8 mouse cellular contexts compared by ENCODE assay signal in genomic region chr6:136803739-136804633, GRCm38 (mm10). TPM values are rescaled to one million over a fixed set of nuclear protein-coding genes. Genes with fewer than 3 reads are reported as not detected.
DNase-seq lines count a peak whose midpoint lies in the region; ATAC-seq and TF ChIP-seq lines count a peak whose summit lies in the region.

Gene Hist4h4, minus strand, starts transcription at chr6:136804415.

- intact Hi-C loops in heart, postnatal 25 days (cut with DNase I): loop anchor here (1.0 to 10.0 kb wide), 2 partner anchors 23 to 931 kb away; partner anchors contain the start of genes BC049715 and Strap

- TF ChIP-seq POLR2A in olfactory bulb, adult 2 months (IDR thresholded peaks at IDR 0.05; ENCODE audit: insufficient read depth, low read depth, low read length): peak; percentile 89
- TF ChIP-seq POLR2A in thymus, adult 2 months (IDR thresholded peaks at IDR 0.05; ENCODE audit: control insufficient read depth, extremely low read depth, insufficient read depth, low read length, poor library complexity): peak; percentile 95

- WGBS in forebrain, embryonic 14.5 days: under 1% methylated on average over 50 of the region's 50 CpGs
- WGBS in lung, embryonic 14.5 days: under 1% methylated on average over 50 of the region's 50 CpGs
- WGBS in olfactory bulb, adult 2 months: under 1% methylated on average over 50 of the region's 50 CpGs
- under 1% methylated on average over 50 of the region's 50 CpGs for WGBS in thymus, adult 2 months

- no peaks in the 10 kb centered on the region for H3K27me3 ChIP-seq in forebrain, embryonic 14.5 days (replicated peaks; ENCODE audit: control insufficient read depth, insufficient read depth, low read length)
- no peaks in the 10 kb centered on the region for H3K27me3 ChIP-seq in lung, embryonic 14.5 days (ENCODE audit: insufficient read depth, low read length)
- H3K27me3 ChIP-seq in thymus, adult 2 months (ENCODE audit: control insufficient read depth, insufficient read depth, low read length): no peaks in the 10 kb centered on the region

- peaks cover 8% of the 10 kb centered on the region for H3K4me1 ChIP-seq in forebrain, embryonic 14.5 days (ENCODE audit: control insufficient read depth, insufficient read depth, low read length)
- H3K4me1 ChIP-seq in lung, embryonic 14.5 days (ENCODE audit: insufficient read depth): peaks cover 12% of the 10 kb centered on the region
- H3K4me1 ChIP-seq in olfactory bulb, adult 2 months (ENCODE audit: control insufficient read depth, insufficient read depth, low read length): peaks cover 6% of the 10 kb centered on the region; the same call in 1 of the 2 replicates
- H3K4me1 ChIP-seq in thymus, adult 2 months (replicated peaks; ENCODE audit: control insufficient read depth, insufficient read depth, low read length): peaks cover 8% of the 10 kb centered on the region

- no peaks in the 10 kb centered on the region for H3K9me3 ChIP-seq in forebrain, embryonic 14.5 days (replicated peaks; ENCODE audit: control insufficient read depth, low read length)
- no peaks in the 10 kb centered on the region for H3K9me3 ChIP-seq in lung, embryonic 14.5 days (ENCODE audit: low read depth, low read length)

- peak within 1 kb of the TSS; percentile 98 for H3K27ac ChIP-seq in forebrain, embryonic 14.5 days (ENCODE audit: low read depth, low read length)
- peak within 1 kb of the TSS; percentile 99 for H3K27ac ChIP-seq in layer of hippocampus, adult 2 months
- peak within 1 kb of the TSS; percentile 100 for H3K27ac ChIP-seq in lung, embryonic 14.5 days (ENCODE audit: low read depth)
- peak within 1 kb of the TSS; percentile 100 for H3K27ac ChIP-seq in olfactory bulb, adult 2 months (ENCODE audit: insufficient read depth, low read depth, low read length)
- peak within 1 kb of the TSS; percentile 99 for H3K27ac ChIP-seq in thymus, adult 2 months (ENCODE audit: control insufficient read depth, insufficient read depth, low read length)

- H3K9ac ChIP-seq in forebrain, embryonic 14.5 days (ENCODE audit: low read length): peak within 1 kb of the TSS; percentile 90
- peak within 1 kb of the TSS; percentile 98 for H3K9ac ChIP-seq in lung, embryonic 14.5 days

- ATAC-seq in forebrain, embryonic 14.5 days: peak; percentile 81
- ATAC-seq in lung, embryonic 14.5 days (ENCODE audit: insufficient read depth): peak; percentile 74

- H3K36me3 ChIP-seq in forebrain, embryonic 14.5 days (ENCODE audit: control insufficient read depth, insufficient read depth, low read length): no peaks in the 10 kb centered on the region
- H3K36me3 ChIP-seq in lung, embryonic 14.5 days (ENCODE audit: insufficient read depth): no peaks in the 10 kb centered on the region
- H3K36me3 ChIP-seq in thymus, adult 2 months (ENCODE audit: control insufficient read depth, insufficient read depth, low read length): no peaks in the 10 kb centered on the region

- DNase-seq in ES-CJ7 (ENCODE audit: low read depth, low spot score): peak; percentile 98
- DNase-seq in cerebellum, adult 11 months: peak; percentile 95
- peak; percentile 96 for DNase-seq in forebrain, embryonic 14.5 days (ENCODE audit: low spot score)
- DNase-seq in heart, postnatal 25 days (ENCODE audit: low spot score): peak; percentile 91
- DNase-seq in layer of hippocampus, adult 2 months (ENCODE audit: low spot score in 2 of 2): peak; percentile 96 to 99
- DNase-seq in lung, embryonic 14.5 days: peak; percentile 98
- peak; percentile 95 for DNase-seq in thymus, adult 2 months

- no peak for TF ChIP-seq CTCF in layer of hippocampus, adult 2 months (conservative IDR thresholded peaks at IDR 0.05)
- no peak for TF ChIP-seq CTCF in lung, embryonic 14.5 days (IDR thresholded peaks at IDR 0.05; ENCODE audit: low read depth)
- no peak for TF ChIP-seq CTCF in olfactory bulb, adult 2 months (IDR thresholded peaks at IDR 0.05; ENCODE audit: insufficient read depth, low read depth, low read length)
- peak; percentile 36; the same call in 1 of the 2 replicates for TF ChIP-seq CTCF in thymus, adult 2 months (IDR thresholded peaks at IDR 0.05; ENCODE audit: borderline replicate concordance, control insufficient read depth, extremely low read depth, insufficient read depth, low read length, poor library complexity)

- peak within 1 kb of the TSS; percentile 71 for H3K4me3 ChIP-seq in forebrain, embryonic 14.5 days (ENCODE audit: low read depth, low read length)
- peak within 1 kb of the TSS; percentile 65 for H3K4me3 ChIP-seq in layer of hippocampus, adult 2 months
- peak within 1 kb of the TSS; percentile 72 for H3K4me3 ChIP-seq in lung, embryonic 14.5 days (ENCODE audit: low read depth, low read length)
- peak within 1 kb of the TSS; percentile 56 for H3K4me3 ChIP-seq in olfactory bulb, adult 2 months (ENCODE audit: insufficient read depth, low read depth, low read length)
- peak within 1 kb of the TSS; percentile 72 for H3K4me3 ChIP-seq in thymus, adult 2 months (ENCODE audit: control insufficient read depth, insufficient read depth, low read length)

- H3K4me2 ChIP-seq in forebrain, embryonic 14.5 days (ENCODE audit: low read length): peak within 1 kb of the TSS; percentile 56
- peak within 1 kb of the TSS; percentile 92 for H3K4me2 ChIP-seq in lung, embryonic 14.5 days

RNA-seq across cellular contexts. Expression of gene Hist4h4, which starts in this region (rescaled TPM):
- 0.61 and 1.5 TPM in 2 replicates for polyA plus RNA-seq in forebrain, embryonic 14.5 days (2014; fragmentation: Nextera tagmentation; extraction: Ambion mirVana)
- 10 to 100 TPM in 1 of 2 experiments, 1 to 10 TPM in 1; 8.3 to 11.5 TPM for total RNA-seq in heart, postnatal 25 days (2021)
- total RNA-seq in layer of hippocampus, adult 2 months (2021): 10 to 100 TPM; 11.6 to 12.8 TPM
- polyA plus RNA-seq in lung, embryonic 14.5 days (2014; fragmentation: Nextera tagmentation; extraction: Ambion mirVana): 1.7 and 2.1 TPM in 2 replicates
- polyA plus RNA-seq in olfactory bulb, adult 2 months (2012; ENCODE audit: insufficient read depth, insufficient read length, low replicate concordance, missing spikeins): not detected in 2 replicates
- polyA plus RNA-seq in thymus, adult 2 months (2012; rRNA removed): 14.5 and 17.8 TPM in 2 replicates

Comparison
In these comparisons a context has a peak if more than half of its experiments do, and no peak if none do; other contexts are left out.
1. Peak in every context shown above with its lines: DNase-seq, ATAC-seq, H3K4me3 ChIP-seq and H3K27ac ChIP-seq.